Mouse (Mus musculus): ENCODE measurements around the gene Oas1a.
"Not testable (repeated sequence)": the region's sequence is repeated elsewhere in the genome, so short reads cannot be mapped to it uniquely, and the experiment has no call there.

Gene Oas1a

GRCm38 (mm10) chr5:120906791-120907733 is at the start of gene Oas1a:
Gene Oas1a, minus strand, starts transcription at chr5:120907521.
- DNase-seq (ENCODE audit: low spot score) = not testable (repeated sequence)

GRCm38 (mm10) chr5:120953974-120954373 is 46.7 kb upstream of the Oas1a start:
- DNase-seq (ENCODE audit: low spot score) = no peak

GRCm38 (mm10) chr5:120952242-120952770 is 45.0 kb upstream of the Oas1a start:
- DNase-seq (ENCODE audit: low spot score) = no peak

GRCm38 (mm10) chr5:120942076-120942475 is 34.8 kb upstream of the Oas1a start:
- DNase-seq (ENCODE audit: low spot score) = no peak

- DNase-seq (ENCODE audit: low spot score) = no peak
Observed at GRCm38 (mm10) chr5:120938586-120938985, 31.3 kb upstream of the Oas1a start.

GRCm38 (mm10) chr5:120937841-120938240 is 30.5 kb upstream of the Oas1a start:
- no peak for DNase-seq (ENCODE audit: low spot score)

- no peak for DNase-seq (ENCODE audit: low spot score)
Observed at GRCm38 (mm10) chr5:120933966-120934365, 26.6 kb upstream of the Oas1a start.

- DNase-seq (ENCODE audit: low spot score) = no peak
Observed at GRCm38 (mm10) chr5:120927036-120927435, 19.7 kb upstream of the Oas1a start.

GRCm38 (mm10) chr5:120926311-120926710 is 19.0 kb upstream of the Oas1a start:
- DNase-seq (ENCODE audit: low spot score) = not testable (repeated sequence)

GRCm38 (mm10) chr5:120924520-120924919 is 17.2 kb upstream of the Oas1a start:
- DNase-seq (ENCODE audit: low spot score) = not testable (repeated sequence)

GRCm38 (mm10) chr5:120923969-120924368 is 16.6 kb upstream of the Oas1a start:
- no peak for DNase-seq (ENCODE audit: low spot score)

- no peak for DNase-seq (ENCODE audit: low spot score)
Observed at GRCm38 (mm10) chr5:120920296-120920695, 13.0 kb upstream of the Oas1a start.

- DNase-seq (ENCODE audit: low spot score) = not testable (repeated sequence)
Observed at GRCm38 (mm10) chr5:120919156-120919935, 12.0 kb upstream of the Oas1a start.

- DNase-seq (ENCODE audit: low spot score) = not testable (repeated sequence)
Observed at GRCm38 (mm10) chr5:120914204-120914603, 6.9 kb upstream of the Oas1a start, which contains the start of gene Oas1d. Gene Oas1d, plus strand, starts transcription at chr5:120914536.

- no peak for DNase-seq (ENCODE audit: low spot score)
Observed at GRCm38 (mm10) chr5:120908196-120908920, 1.0 kb upstream of the Oas1a start.

GRCm38 (mm10) chr5:120902056-120902455 is 5.3 kb downstream of the Oas1a start:
- no peak for DNase-seq (ENCODE audit: low spot score)

GRCm38 (mm10) chr5:120900666-120901065 is 6.7 kb downstream of the Oas1a start:
- no peak for DNase-seq (ENCODE audit: low spot score)

GRCm38 (mm10) chr5:120898726-120899125 is 8.6 kb downstream of the Oas1a start:
- no peak for DNase-seq (ENCODE audit: low spot score)

- DNase-seq (ENCODE audit: low spot score) = no peak
Observed at GRCm38 (mm10) chr5:120898307-120898706, 9.0 kb downstream of the Oas1a start.

GRCm38 (mm10) chr5:120895231-120895900 is 12.0 kb downstream of the Oas1a start:
- DNase-seq (ENCODE audit: low spot score) = no peak

GRCm38 (mm10) chr5:120894692-120895091 is 12.6 kb downstream of the Oas1a start:
- DNase-seq (ENCODE audit: low spot score) = not testable (repeated sequence)
